In genomic region chr17:46393012-46393411, GRCm38 (mm10) we compare ENCODE assay signal across 8 mouse cellular contexts. TPM values are rescaled to one million over a fixed set of nuclear protein-coding genes. Genes with fewer than 3 reads are reported as not detected.
DNase-seq lines count a peak whose midpoint lies in the region; ATAC-seq lines count a peak whose summit lies in the region.

No protein-coding gene starts in this region.

- no peaks in the 10 kb centered on the region for H3K9me3 ChIP-seq in forebrain, embryonic 11.5 days (ENCODE audit: control insufficient read depth, low read length)
- no peaks in the 10 kb centered on the region for H3K9me3 ChIP-seq in forebrain, embryonic 16.5 days (ENCODE audit: control insufficient read depth, low read length)
- H3K9me3 ChIP-seq in midbrain, embryonic 14.5 days (ENCODE audit: control insufficient read depth, low read length) = no peaks in the 10 kb centered on the region
- H3K9me3 ChIP-seq in midbrain, embryonic 15.5 days = no peaks in the 10 kb centered on the region

- H3K9ac ChIP-seq in forebrain, embryonic 11.5 days (ENCODE audit: low read length) = no peak overlapping the region
- H3K9ac ChIP-seq in forebrain, embryonic 16.5 days (replicated peaks; ENCODE audit: low read depth, low read length) = no peak overlapping the region
- H3K9ac ChIP-seq in midbrain, embryonic 14.5 days (replicated peaks; ENCODE audit: low read length) = no peak overlapping the region
- no peak overlapping the region for H3K9ac ChIP-seq in midbrain, embryonic 15.5 days

- peak; percentile 67 for DNase-seq in forebrain, embryonic 11.5 days (ENCODE audit: low spot score)
- peak; percentile 81 for DNase-seq in midbrain, embryonic 14.5 days
- DNase-seq in adrenal gland, adult 2 months = peak; percentile 32
- peak; percentile 49 for DNase-seq in heart, postnatal 4 days
- DNase-seq in naive thymus-derived CD4-positive, alpha-beta T cell, adult 2 months (ENCODE audit: low read depth) = peak; percentile 75
- no peak for DNase-seq in ovary, adult 18-20 months (ENCODE audit: low spot score)

- WGBS in forebrain, embryonic 11.5 days = 55% methylated on average over 2 of the region's 2 CpGs
- WGBS in forebrain, embryonic 16.5 days = 50% methylated on average over 2 of the region's 2 CpGs
- WGBS in midbrain, embryonic 14.5 days = 55% methylated on average over 2 of the region's 2 CpGs
- WGBS in midbrain, embryonic 15.5 days = 54% methylated on average over 2 of the region's 2 CpGs

- no peak overlapping the region for H3K4me3 ChIP-seq in forebrain, embryonic 11.5 days (ENCODE audit: low read depth, low read length)
- H3K4me3 ChIP-seq in forebrain, embryonic 16.5 days (replicated peaks; ENCODE audit: low read length) = no peak overlapping the region
- H3K4me3 ChIP-seq in midbrain, embryonic 14.5 days (replicated peaks; ENCODE audit: low read depth, low read length) = no peak overlapping the region
- H3K4me3 ChIP-seq in midbrain, embryonic 15.5 days = no peak overlapping the region

- H3K4me2 ChIP-seq in forebrain, embryonic 11.5 days (ENCODE audit: low read depth, low read length, severe bottlenecking) = no peak overlapping the region
- no peak overlapping the region for H3K4me2 ChIP-seq in forebrain, embryonic 16.5 days (ENCODE audit: low read length)
- H3K4me2 ChIP-seq in midbrain, embryonic 14.5 days (ENCODE audit: low read length) = no peak overlapping the region
- no peak overlapping the region for H3K4me2 ChIP-seq in midbrain, embryonic 15.5 days

- no peak overlapping the region for H3K27ac ChIP-seq in forebrain, embryonic 11.5 days (ENCODE audit: low read depth, low read length)
- H3K27ac ChIP-seq in forebrain, embryonic 16.5 days (ENCODE audit: low read length) = no peak overlapping the region
- no peak overlapping the region for H3K27ac ChIP-seq in midbrain, embryonic 14.5 days (replicated peaks; ENCODE audit: low read depth, low read length)
- H3K27ac ChIP-seq in midbrain, embryonic 15.5 days = no peak overlapping the region

- H3K4me1 ChIP-seq in forebrain, embryonic 11.5 days (replicated peaks; ENCODE audit: control insufficient read depth, insufficient read depth, low read length) = no peaks in the 10 kb centered on the region
- no peaks in the 10 kb centered on the region for H3K4me1 ChIP-seq in forebrain, embryonic 16.5 days (replicated peaks; ENCODE audit: control insufficient read depth, insufficient read depth, low read length)
- H3K4me1 ChIP-seq in midbrain, embryonic 14.5 days (ENCODE audit: control insufficient read depth, insufficient read depth, low read length) = no peaks in the 10 kb centered on the region
- no peaks in the 10 kb centered on the region for H3K4me1 ChIP-seq in midbrain, embryonic 15.5 days

- peaks cover 3% of the 10 kb centered on the region; the same call in 1 of the 2 replicates for H3K36me3 ChIP-seq in forebrain, embryonic 11.5 days (ENCODE audit: control insufficient read depth, insufficient read depth, low read length)
- peaks cover 14% of the 10 kb centered on the region for H3K36me3 ChIP-seq in forebrain, embryonic 16.5 days (ENCODE audit: control insufficient read depth, insufficient read depth)
- H3K36me3 ChIP-seq in midbrain, embryonic 14.5 days (ENCODE audit: control insufficient read depth, insufficient read depth, low read length) = peaks cover 60% of the 10 kb centered on the region
- peaks cover 6% of the 10 kb centered on the region; the same call in 1 of the 2 replicates for H3K36me3 ChIP-seq in midbrain, embryonic 15.5 days (replicated peaks)

- no peak for ATAC-seq in forebrain, embryonic 11.5 days (replicated peaks; ENCODE audit: low FRiP score)
- no peak for ATAC-seq in forebrain, embryonic 16.5 days
- no peak for ATAC-seq in midbrain, embryonic 14.5 days (ENCODE audit: low FRiP score, low TSS enrichment)
- ATAC-seq in midbrain, embryonic 15.5 days (replicated peaks) = no peak

- H3K27me3 ChIP-seq in forebrain, embryonic 11.5 days (ENCODE audit: control insufficient read depth, insufficient read depth, low read length) = no peaks in the 10 kb centered on the region
- H3K27me3 ChIP-seq in forebrain, embryonic 16.5 days (replicated peaks; ENCODE audit: control insufficient read depth, insufficient read depth, low read length) = no peaks in the 10 kb centered on the region
- no peaks in the 10 kb centered on the region for H3K27me3 ChIP-seq in midbrain, embryonic 14.5 days (ENCODE audit: control insufficient read depth, insufficient read depth, low read length)
- H3K27me3 ChIP-seq in midbrain, embryonic 15.5 days (replicated peaks) = no peaks in the 10 kb centered on the region

RNA-seq across cellular contexts. Expression of gene Zfp318, which starts 9.5 kb away (rescaled TPM):
- 16.4 and 17.0 TPM in 2 replicates for polyA plus RNA-seq in forebrain, embryonic 11.5 days (2014; fragmentation: Nextera tagmentation; extraction: Ambion mirVana)
- polyA plus RNA-seq in forebrain, embryonic 16.5 days (2015; fragmentation: Nextera tagmentation; extraction: Ambion mirVana) = 13.2 and 14.2 TPM in 2 replicates
- polyA plus RNA-seq in midbrain, embryonic 14.5 days (2014; fragmentation: Nextera tagmentation; extraction: Ambion mirVana) = 26.2 and 28.0 TPM in 2 replicates
- 18.7 and 21.8 TPM in 2 replicates for polyA plus RNA-seq in midbrain, embryonic 15.5 days (2015; fragmentation: Nextera tagmentation; extraction: Ambion mirVana)
- total RNA-seq in adrenal gland, adult 2 months (2021) = 10 to 100 TPM; 22.0 to 28.5 TPM
- polyA plus RNA-seq in adrenal gland, adult 2 months (2012; rRNA removed) = 9.3 TPM in 2 replicates
- 10 to 100 TPM; 24.2 to 25.8 TPM for total RNA-seq in heart, postnatal 4 days (2021)

RNA-seq across cellular contexts. Expression of gene Crip3, which starts 35.7 kb away (rescaled TPM):
- 0.28 and 0.52 TPM in 2 replicates for polyA plus RNA-seq in forebrain, embryonic 11.5 days (2014; fragmentation: Nextera tagmentation; extraction: Ambion mirVana)
- polyA plus RNA-seq in forebrain, embryonic 16.5 days (2015; fragmentation: Nextera tagmentation; extraction: Ambion mirVana) = 2.1 and 2.2 TPM in 2 replicates
- polyA plus RNA-seq in midbrain, embryonic 14.5 days (2014; fragmentation: Nextera tagmentation; extraction: Ambion mirVana) = 1.00 and 4.2 TPM in 2 replicates
- polyA plus RNA-seq in midbrain, embryonic 15.5 days (2015; fragmentation: Nextera tagmentation; extraction: Ambion mirVana) = 2.0 and 3.0 TPM in 2 replicates
- total RNA-seq in adrenal gland, adult 2 months (2021) = under 1 TPM; 0.38 to 0.69 TPM
- 0.82 and 1.4 TPM in 2 replicates for polyA plus RNA-seq in adrenal gland, adult 2 months (2012; rRNA removed)
- under 1 TPM; 0.36 to 0.52 TPM for total RNA-seq in heart, postnatal 4 days (2021)

RNA-seq across cellular contexts. Expression of gene Slc22a7, which starts 45.2 kb away (rescaled TPM):
- not detected in 2 replicates for polyA plus RNA-seq in forebrain, embryonic 11.5 days (2014; fragmentation: Nextera tagmentation; extraction: Ambion mirVana)
- polyA plus RNA-seq in forebrain, embryonic 16.5 days (2015; fragmentation: Nextera tagmentation; extraction: Ambion mirVana) = not detected in 2 replicates
- polyA plus RNA-seq in midbrain, embryonic 14.5 days (2014; fragmentation: Nextera tagmentation; extraction: Ambion mirVana) = not detected in 2 replicates
- polyA plus RNA-seq in midbrain, embryonic 15.5 days (2015; fragmentation: Nextera tagmentation; extraction: Ambion mirVana) = not detected in 2 replicates
- total RNA-seq in adrenal gland, adult 2 months (2021) = under 1 TPM in 1 of 2 experiments, not detected in 1; 0.37 TPM
- polyA plus RNA-seq in adrenal gland, adult 2 months (2012; rRNA removed) = 0.06 TPM in 1 of 2 replicates, not detected in the other
- total RNA-seq in heart, postnatal 4 days (2021) = not detected
